Mouse (Mus musculus) MEL (cell line): ENCODE data around the gene Pla2g2e. TPM values are rescaled to one million over a fixed set of nuclear protein-coding genes. Genes with fewer than 3 reads are reported as not detected.
A peak's percentile ranks its signal among the peaks of the same experiment; 100 is the strongest.

Experiments used
- DNase-seq: peaks from one replicate; pipeline ENCODE4 v3.0.0; 2011; ENCODE audit warnings: low read depth, low spot score
- H3K27ac ChIP-seq: 2 replicates; pipeline ENCODE4 v1.5.1; 2012; ENCODE audit warnings: low read depth, mild to moderate bottlenecking, control low read depth, low read length, moderate library complexity; ENCODE audit not compliant: control insufficient read depth
- H3K27me3 ChIP-seq, 2 experiments: fragments of 150-350 bp in 1 of 2; sonication (generic) in 1 of 2; 2 replicates each; pipeline ENCODE4 v1.6.1; 2012; ENCODE audit warnings: low read length in 2 of 2, mild to moderate bottlenecking in 2 of 2, improper control_type of control experiment in 1 of 2, moderate library complexity in 1 of 2; ENCODE audit not compliant: insufficient read depth in 2 of 2, control insufficient read depth in 1 of 2
- H3K36me3 ChIP-seq, 2 experiments: 2 replicates each; pipeline ENCODE4 v1.6.1; 2012 to 2014; ENCODE audit warnings: low read length in 2 of 2, improper control_type of control experiment in 1 of 2, inconsistent platforms in 1 of 2, mild to moderate bottlenecking in 1 of 2; ENCODE audit not compliant: insufficient read depth in 2 of 2, control insufficient read depth in 1 of 2
- H3K4me1 ChIP-seq, 2 experiments: fragments of 150-350 bp in 1 of 2; sonication (generic) in 1 of 2; 2 replicates each; pipeline ENCODE4 v1.6.1; 2012; ENCODE audit warnings: low read length in 2 of 2, improper control_type of control experiment in 1 of 2, mild to moderate bottlenecking in 1 of 2; ENCODE audit not compliant: insufficient read depth in 2 of 2, control insufficient read depth in 1 of 2
- H3K4me3 ChIP-seq, 2 experiments: fragments of 150-350 bp in 1 of 2; sonication (generic) in 1 of 2; 2 replicates each; pipeline ENCODE4 v1.5.1; 2012; ENCODE audit warnings: low read depth in 2 of 2, low read length in 2 of 2, mild to moderate bottlenecking in 2 of 2, moderate library complexity in 2 of 2, control low read depth in 1 of 2, improper control_type of control experiment in 1 of 2; ENCODE audit not compliant: control insufficient read depth in 1 of 2, insufficient read depth in 1 of 2
- H3K79me2 ChIP-seq: 2 replicates; pipeline ENCODE4 v1.6.1; 2012; ENCODE audit warnings: mild to moderate bottlenecking, low read length, moderate library complexity; ENCODE audit not compliant: control insufficient read depth, poor library complexity, insufficient read depth
- H3K9ac ChIP-seq: 2 replicates; pipeline ENCODE4 v1.6.1; 2012; ENCODE audit warnings: low read depth, mild to moderate bottlenecking, control low read depth, low read length, moderate library complexity; ENCODE audit not compliant: control insufficient read depth, poor library complexity, severe bottlenecking
- H3K9me3 ChIP-seq: fragments of 150-350 bp; sonication (generic); replicated peaks from 2 replicates; pipeline ENCODE4 v1.6.1; 2012; ENCODE audit warnings: mild to moderate bottlenecking, low read length, improper control_type of control experiment, moderate library complexity; ENCODE audit not compliant: insufficient read depth
- CHD2 ChIP-seq: IDR thresholded peaks from 2 replicates; pipeline ENCODE4 v1.6.1; 2011; ENCODE audit warnings: low read length, improper control_type of control experiment
- CTCF ChIP-seq, 3 experiments: IDR thresholded peaks in 2 of 3; conservative IDR thresholded peaks in 1 of 3; 2 replicates each; pipeline ENCODE4 v1.5.1; 2011 to 2012; ENCODE audit warnings: low read length in 3 of 3, low read depth in 2 of 3, mild to moderate bottlenecking in 2 of 3, improper control_type of control experiment in 1 of 3, inconsistent platforms in 1 of 3, mixed read lengths in 1 of 3, moderate library complexity in 1 of 3; ENCODE audit not compliant: control insufficient read depth in 1 of 3, insufficient read depth in 1 of 3, poor library complexity in 1 of 3, severe bottlenecking in 1 of 3
- ETS1 ChIP-seq: IDR thresholded peaks from 2 replicates; pipeline ENCODE4 v1.6.1; 2012; ENCODE audit warnings: low read depth, mild to moderate bottlenecking, inconsistent platforms, low read length, improper control_type of control experiment, moderate library complexity
- GATA1 ChIP-seq: IDR thresholded peaks from 2 replicates; pipeline ENCODE4 v1.6.1; 2011; ENCODE audit warnings: low read depth, low read length, improper control_type of control experiment
- JUND ChIP-seq: IDR thresholded peaks from 2 replicates; pipeline ENCODE4 v1.6.1; 2011; ENCODE audit warnings: low read depth, mild to moderate bottlenecking, improper control_type of control experiment, low read length
- MAFK ChIP-seq: IDR thresholded peaks from 2 replicates; pipeline ENCODE4 v1.6.1; 2011; ENCODE audit warnings: low read depth, mild to moderate bottlenecking, low read length, improper control_type of control experiment, borderline replicate concordance
- MAZ ChIP-seq: IDR thresholded peaks from 2 replicates; pipeline ENCODE4 v1.6.1; 2012; ENCODE audit warnings: low read depth, mild to moderate bottlenecking, inconsistent platforms, low read length, improper control_type of control experiment
- MYC ChIP-seq: IDR thresholded peaks from 2 replicates; pipeline ENCODE4 v1.6.1; 2011; ENCODE audit warnings: low read depth, mild to moderate bottlenecking, low read length, improper control_type of control experiment, moderate library complexity
- POLR2AphosphoS5 ChIP-seq: IDR thresholded peaks from 2 replicates; pipeline ENCODE4 v1.6.1; 2012; ENCODE audit warnings: low read depth, borderline replicate concordance, mild to moderate bottlenecking, inconsistent platforms, low read length, moderate library complexity, mixed read lengths
- RAD21 ChIP-seq: IDR thresholded peaks from 2 replicates; pipeline ENCODE4 v1.6.1; 2011; ENCODE audit warnings: mild to moderate bottlenecking, low read depth, low read length, improper control_type of control experiment
- SMC3 ChIP-seq: IDR thresholded peaks from 2 replicates; pipeline ENCODE4 v1.6.1; 2011; ENCODE audit warnings: low read depth, low read length, improper control_type of control experiment
- TBP ChIP-seq: IDR thresholded peaks from 2 replicates; pipeline ENCODE4 v1.8.0; 2011; ENCODE audit warnings: low read depth, low read length, improper control_type of control experiment
- TCF12 ChIP-seq: IDR thresholded peaks from 2 replicates; pipeline ENCODE4 v1.6.1; 2014; ENCODE audit warnings: low read depth, mild to moderate bottlenecking, inconsistent platforms, low read length, improper control_type of control experiment, moderate library complexity
- USF1 ChIP-seq: IDR thresholded peaks from 2 replicates; pipeline ENCODE4 v1.6.1; 2014; ENCODE audit warnings: low read depth, mild to moderate bottlenecking, inconsistent platforms, low read length, improper control_type of control experiment, moderate library complexity
- ZC3H11A ChIP-seq: IDR thresholded peaks from 2 replicates; pipeline ENCODE4 v1.6.1; 2012; ENCODE audit warnings: low read depth, mild to moderate bottlenecking, inconsistent platforms, low read length, improper control_type of control experiment
- ZKSCAN1 ChIP-seq: IDR thresholded peaks from 2 replicates; pipeline ENCODE4 v1.6.1; 2012; ENCODE audit warnings: low read depth, mild to moderate bottlenecking, inconsistent platforms, low read length, improper control_type of control experiment, moderate library complexity
- polyA plus RNA-seq, 2 experiments: library from polyadenylated mRNA; stranded (reverse) in 1 of 2; unstranded in 1 of 2; fragments of >175 nt in 1 of 2; fragments of >200 nt in 1 of 2; gene quantifications; 2 replicates each; pipeline versions ENCODE4 v1.2.1 to v1.2.4; 2012; ENCODE audit warnings: low replicate concordance in 2 of 2, low read depth in 1 of 2; ENCODE audit not compliant: insufficient read length in 2 of 2, insufficient read depth in 1 of 2, missing spikeins in 1 of 2
- total RNA-seq: library from RNA; depleted of rRNA; stranded (reverse); fragments of 300-350 nt; gene quantifications from 2 replicates; pipeline ENCODE4 v1.2.3, GENCODE M21; 2012

Gene Pla2g2e
- total and polyA plus RNA-seq, 3 experiments: not detected

- Histone ChIP-seq H3K36me3 (no peaks in the 10 kb centered on the region; a peak in 1 of 4 replicates), H3K4me1 (peaks cover 1 to 4% of the 10 kb centered on the region in 2 experiments; a peak in 3 of 4 replicates), H3K79me2 (no peaks in the 10 kb centered on the region), H3K27ac (no peak overlapping the region), H3K4me3 (peak overlapping the region; percentile 56 to 96), H3K9me3 (no peaks in the 10 kb centered on the region), H3K9ac (peak overlapping the region; percentile 59), H3K27me3 (peaks cover 0 to 1% of the 10 kb centered on the region in 2 experiments; a peak in 2 of 4 replicates)
- DNase-seq: no peak
- TF ChIP-seq ZKSCAN1 (peak; percentile 90), TBP (no peak)
Observed at GRCm38 (mm10) chr4:138865991-138866390, 11.8 kb upstream of the Pla2g2e start.

DNA sequence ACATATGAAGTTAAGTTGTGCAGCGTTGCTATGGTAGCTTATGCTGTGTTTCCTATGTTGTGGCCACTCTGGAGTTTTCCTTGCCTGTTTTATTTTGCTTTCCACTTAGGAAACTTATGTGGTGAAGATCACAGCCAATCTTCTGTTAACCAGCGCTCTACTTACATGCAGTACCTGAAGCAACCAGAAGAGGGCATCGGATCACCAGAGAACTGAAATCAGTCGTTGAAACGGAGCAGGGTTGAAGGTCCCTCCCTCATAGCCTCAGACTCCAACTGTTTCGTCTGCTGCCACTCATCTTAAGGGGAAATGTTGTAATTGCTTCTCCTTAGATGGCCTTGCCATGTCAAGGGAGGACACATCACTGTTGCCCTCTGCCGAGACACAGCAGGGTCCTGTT is 11.3 kb upstream of the Pla2g2e start:
- Histone ChIP-seq H3K4me3 (peak overlapping the region; percentile 56 to 96), H3K9me3 (no peaks in the 10 kb centered on the region), H3K79me2 (no peaks in the 10 kb centered on the region), H3K27me3 (peaks cover 0 to 1% of the 10 kb centered on the region in 2 experiments; a peak in 2 of 4 replicates), H3K27ac (no peak overlapping the region), H3K4me1 (peaks cover 1 to 4% of the 10 kb centered on the region in 2 experiments; a peak in 3 of 4 replicates), H3K36me3 (no peaks in the 10 kb centered on the region; a peak in 1 of 4 replicates), H3K9ac (peak overlapping the region; percentile 59)
- DNase-seq: peak; percentile 90
- TF ChIP-seq MAZ (no peak), RAD21 (peak; percentile 70), JUND (no peak), POLR2AphosphoS5 (no peak), ETS1 (no peak), CTCF (IDR thresholded peaks at IDR 0.05 in 2 of 3, conservative IDR thresholded peaks at IDR 0.05 in 1 of 3; ENCODE audit: control insufficient read depth in 1 of 3, insufficient read depth in 1 of 3, low read depth in 2 of 3, low read length in 3 of 3, poor library complexity in 1 of 3, severe bottlenecking in 1 of 3) (peak; percentile 69 to 81 (median 80)), SMC3 (peak; percentile 79), ZC3H11A (peak; percentile 68), TCF12 (no peak), USF1 (no peak), MYC (peak; percentile 53; the same call in 1 of the 2 replicates)

DNA sequence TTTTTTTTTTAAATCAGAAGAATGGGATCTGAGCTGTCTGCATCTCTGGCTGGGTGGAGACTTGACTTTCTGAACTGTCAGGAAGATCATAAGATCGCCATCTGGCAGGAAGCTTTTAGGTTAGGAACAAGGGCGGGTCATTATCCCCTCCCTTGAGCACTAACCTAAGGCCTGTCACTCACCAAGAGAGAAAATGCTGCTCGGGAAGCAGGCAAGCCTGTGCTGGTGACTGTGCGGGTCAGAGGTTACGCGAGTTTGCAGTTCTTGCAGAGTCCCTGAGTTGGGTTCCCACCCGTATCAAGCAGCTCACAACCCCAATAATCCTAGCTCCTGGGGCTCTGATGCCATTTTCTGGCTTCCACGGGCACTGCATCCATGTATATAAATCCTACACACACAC is 9.1 kb upstream of the Pla2g2e start:
- Histone ChIP-seq H3K9ac (no peak overlapping the region), H3K79me2 (no peaks in the 10 kb centered on the region), H3K27ac (no peak overlapping the region), H3K36me3 (no peaks in the 10 kb centered on the region; a peak in 1 of 4 replicates), H3K4me3 (no peak overlapping the region), H3K27me3 (peaks cover 0 to 1% of the 10 kb centered on the region in 2 experiments; a peak in 2 of 4 replicates), H3K9me3 (no peaks in the 10 kb centered on the region), H3K4me1 (peaks cover 1 to 4% of the 10 kb centered on the region in 2 experiments; a peak in 3 of 4 replicates)
- no peak for TF ChIP-seq MAFK
- TF ChIP-seq GATA1: no peak
- TF ChIP-seq POLR2AphosphoS5: no peak
- TF ChIP-seq CHD2: no peak
- TF ChIP-seq TCF12: no peak
- no peak for DNase-seq
